Mouse (Mus musculus) hindbrain, embryonic 16.5 days (tissue): ENCODE data around the gene Serpina1b. TPM values are rescaled to one million over a fixed set of nuclear protein-coding genes. Genes with fewer than 3 reads are reported as not detected.
"Not testable (repeated sequence)": the region's sequence is repeated elsewhere in the genome, so short reads cannot be mapped to it uniquely, and the experiment has no call there.

Experiments
- ATAC-seq: fragments of 200-750 bp; cut with Nextera tagmentation; 2 replicates; pipeline ENCODE4 v1.8.0; 2017; ENCODE audit warnings: moderate TSS enrichment, moderate library complexity
- H3K27ac ChIP-seq: fragments of 300-500 bp; sonication (generic); 2 replicates; pipeline ENCODE4 v1.5.1; 2014; ENCODE audit warnings: low read depth, mild to moderate bottlenecking, control low read depth, low read length, moderate library complexity
- H3K27me3 ChIP-seq: fragments of 300-500 bp; sonication (generic); replicated peaks from 2 replicates; pipeline ENCODE4 v1.6.1; 2014; ENCODE audit warnings: low read length; ENCODE audit not compliant: control insufficient read depth, insufficient read depth
- H3K36me3 ChIP-seq: fragments of 300-500 bp; sonication (generic); 2 replicates; pipeline ENCODE4 v1.6.1; 2014; ENCODE audit warnings: mild to moderate bottlenecking, low read length, moderate library complexity, mixed read lengths; ENCODE audit not compliant: control insufficient read depth, insufficient read depth
- H3K4me1 ChIP-seq: fragments of 300-500 bp; sonication (generic); 2 replicates; pipeline ENCODE4 v1.6.1; 2014; ENCODE audit warnings: low read depth, low read length; ENCODE audit not compliant: control insufficient read depth, insufficient read depth
- H3K4me2 ChIP-seq: fragments of 300-500 bp; sonication (generic); 2 replicates; pipeline ENCODE4 v1.6.1; 2014; ENCODE audit warnings: mild to moderate bottlenecking, low read length, control low read depth, moderate library complexity
- H3K4me3 ChIP-seq: fragments of 300-500 bp; sonication (generic); 2 replicates; pipeline ENCODE4 v1.5.1; 2014; ENCODE audit warnings: mild to moderate bottlenecking, low read length, control low read depth, moderate library complexity
- H3K9ac ChIP-seq: fragments of 300-500 bp; sonication (generic); 2 replicates; pipeline ENCODE4 v1.6.1; 2014; ENCODE audit warnings: low read depth, mild to moderate bottlenecking, control low read depth, low read length, moderate library complexity
- H3K9me3 ChIP-seq: fragments of 300-500 bp; sonication (generic); 2 replicates; pipeline ENCODE4 v1.6.1; 2014; ENCODE audit warnings: mild to moderate bottlenecking, low read length, moderate library complexity; ENCODE audit not compliant: control insufficient read depth
- WGBS: fragments of 180-500 bp; shearing (Covaris S2); extraction: QIAGEN DNeasy Blood & Tissue Kit; methylation state at CpG from one replicate; pipeline ENCODE4 v1.1.7; 2014; 5-methylcytosine and 5-hydroxymethylcytosine counted together
- polyA plus RNA-seq: library from polyadenylated mRNA; unstranded; fragments of >200 nt; fragmentation: Nextera tagmentation; extraction: Ambion mirVana; gene quantifications from 2 replicates; pipeline ENCODE4 v1.2.1, GENCODE M21; 2015

Serpina1b gene
- polyA plus RNA-seq = not detected in 2 replicates

GRCm38 (mm10) chr12:103830273-103830672, at the start of gene Serpina1b:
TSS of gene Serpina1b (minus strand) at chr12:103830373.
- WGBS = 76% methylated on average over 4 of the region's 4 CpGs

GRCm38 (mm10) chr12:103866873-103867272, 36.7 kb upstream of the Serpina1b start:
- not testable (repeated sequence) for ATAC-seq, H3K27ac ChIP-seq
- WGBS = 84% methylated on average over 1 of the region's 1 CpGs

More at GRCm38 (mm10) chr12:103830273-103830672, at the start of gene Serpina1b:
- H3K4me3 ChIP-seq, H3K9ac ChIP-seq, H3K27ac ChIP-seq, H3K9me3 ChIP-seq, H3K4me1 ChIP-seq, H3K36me3 ChIP-seq, H3K4me2 ChIP-seq, ATAC-seq, H3K27me3 ChIP-seq: not testable (repeated sequence)

GRCm38 (mm10) chr12:103863101-103863974, 33.2 kb upstream of the Serpina1b start, which contains the start of gene Serpina1a:
TSS of gene Serpina1a (minus strand) at chr12:103863562.
- not testable (repeated sequence) for H3K9ac ChIP-seq, H3K9me3 ChIP-seq, H3K4me2 ChIP-seq, ATAC-seq, H3K4me1 ChIP-seq, H3K27me3 ChIP-seq, H3K27ac ChIP-seq, H3K4me3 ChIP-seq, H3K36me3 ChIP-seq
- WGBS = 87% methylated on average over 9 of the region's 9 CpGs

More at GRCm38 (mm10) chr12:103866873-103867272, 36.7 kb upstream of the Serpina1b start:
- H3K27me3 ChIP-seq, H3K36me3 ChIP-seq, H3K4me3 ChIP-seq, H3K9me3 ChIP-seq, H3K4me1 ChIP-seq, H3K9ac ChIP-seq, H3K4me2 ChIP-seq: not testable (repeated sequence)

- Histone ChIP-seq H3K9me3 (peaks cover 4% of the 10 kb centered on the region; the same call in 1 of the 2 replicates), H3K9ac (no peak overlapping the region), H3K4me2 (no peak overlapping the region), H3K36me3 (no peaks in the 10 kb centered on the region), H3K4me3 (no peak overlapping the region), H3K27me3 (no peaks in the 10 kb centered on the region), H3K27ac (no peak overlapping the region), H3K4me1 (no peaks in the 10 kb centered on the region)
- no peak for ATAC-seq
- 68% methylated on average over 3 of the region's 3 CpGs for WGBS
These were observed 30.8 kb upstream of the Serpina1b start for GRCm38 (mm10) chr12:103860976-103861375.

GRCm38 (mm10) chr12:103860571-103860970, 30.4 kb upstream of the Serpina1b start:
- H3K9me3 ChIP-seq, H3K27ac ChIP-seq, H3K36me3 ChIP-seq, H3K4me1 ChIP-seq, ATAC-seq, H3K27me3 ChIP-seq, H3K4me2 ChIP-seq, H3K9ac ChIP-seq, H3K4me3 ChIP-seq: not testable (repeated sequence)
- 88% methylated on average over 3 of the region's 4 CpGs for WGBS

- H3K4me1 ChIP-seq, H3K9ac ChIP-seq, H3K4me2 ChIP-seq, H3K27me3 ChIP-seq, H3K27ac ChIP-seq, H3K9me3 ChIP-seq, H3K4me3 ChIP-seq, H3K36me3 ChIP-seq, ATAC-seq: not testable (repeated sequence)
- WGBS = 73% methylated on average over 3 of the region's 3 CpGs
These were observed 29.4 kb upstream of the Serpina1b start for GRCm38 (mm10) chr12:103859584-103859983.

- H3K4me2 ChIP-seq, H3K4me1 ChIP-seq, H3K36me3 ChIP-seq, H3K9ac ChIP-seq, H3K9me3 ChIP-seq, H3K27ac ChIP-seq, H3K4me3 ChIP-seq, ATAC-seq, H3K27me3 ChIP-seq: not testable (repeated sequence)
- WGBS = 75% methylated on average over 2 of the region's 2 CpGs
These were observed 22.9 kb upstream of the Serpina1b start for GRCm38 (mm10) chr12:103853032-103853431.

- not testable (repeated sequence) for H3K9ac ChIP-seq, H3K27me3 ChIP-seq, ATAC-seq, H3K27ac ChIP-seq, H3K4me2 ChIP-seq, H3K4me3 ChIP-seq, H3K36me3 ChIP-seq, H3K4me1 ChIP-seq, H3K9me3 ChIP-seq
- 88% methylated on average over 6 of the region's 6 CpGs for WGBS
These were observed 2.4 kb downstream of the Serpina1b start for GRCm38 (mm10) chr12:103827661-103828372.

GRCm38 (mm10) chr12:103823826-103824225, 6.3 kb downstream of the Serpina1b start:
- WGBS = 76% methylated on average over 5 of the region's 5 CpGs
- H3K9me3 ChIP-seq, H3K9ac ChIP-seq: not testable (repeated sequence)

More at GRCm38 (mm10) chr12:103823826-103824225, 6.3 kb downstream of the Serpina1b start:
- H3K27me3 ChIP-seq, ATAC-seq, H3K27ac ChIP-seq, H3K4me1 ChIP-seq, H3K4me3 ChIP-seq, H3K4me2 ChIP-seq, H3K36me3 ChIP-seq: not testable (repeated sequence)
